Mouse (Mus musculus): ENCODE measurements around the gene Zc3h7a.

Zc3h7a gene

GRCm38 (mm10) chr16:11143706-11144483, 32.3 kb downstream of the Zc3h7a start:
- DNase-seq (ENCODE audit: low spot score) = peak; percentile 100

- peak; percentile 98 for DNase-seq (ENCODE audit: low spot score)
Measured at GRCm38 (mm10) chr16:11134348-11135344, 41.5 kb downstream of the Zc3h7a start, which contains the start of gene Txndc11. Gene Txndc11 (minus strand): TSS chr16:11134650.

GRCm38 (mm10) chr16:11133476-11134347, 42.5 kb downstream of the Zc3h7a start:
- DNase-seq (ENCODE audit: low spot score) = no peak

GRCm38 (mm10) chr16:11132839-11133238, 43.4 kb downstream of the Zc3h7a start:
- DNase-seq (ENCODE audit: low spot score) = no peak

GRCm38 (mm10) chr16:11128301-11128700, 47.9 kb downstream of the Zc3h7a start:
- DNase-seq (ENCODE audit: low spot score) = no peak

- no peak for DNase-seq (ENCODE audit: low spot score)
Measured at GRCm38 (mm10) chr16:11125371-11125770, 50.8 kb downstream of the Zc3h7a start.

- no peak for DNase-seq (ENCODE audit: low spot score)
Measured at GRCm38 (mm10) chr16:11124110-11124509, 52.1 kb downstream of the Zc3h7a start.

- DNase-seq (ENCODE audit: low spot score) = no peak
Measured at GRCm38 (mm10) chr16:11122625-11123024, 53.6 kb downstream of the Zc3h7a start.

GRCm38 (mm10) chr16:11109198-11109740, 66.9 kb downstream of the Zc3h7a start:
- DNase-seq (ENCODE audit: low spot score) = peak; percentile 13

- no peak for DNase-seq (ENCODE audit: low spot score)
Measured at GRCm38 (mm10) chr16:11104905-11105304, 71.3 kb downstream of the Zc3h7a start.

GRCm38 (mm10) chr16:11097301-11097700, 78.9 kb downstream of the Zc3h7a start:
- DNase-seq (ENCODE audit: low spot score) = no peak

GRCm38 (mm10) chr16:11093717-11094386, 82.3 kb downstream of the Zc3h7a start:
- DNase-seq (ENCODE audit: low spot score) = no peak

- no peak for DNase-seq (ENCODE audit: low spot score)
Measured at GRCm38 (mm10) chr16:11092523-11092922, 83.7 kb downstream of the Zc3h7a start.

GRCm38 (mm10) chr16:11092061-11092460, 84.1 kb downstream of the Zc3h7a start:
- DNase-seq (ENCODE audit: low spot score) = no peak

- no peak for DNase-seq (ENCODE audit: low spot score)
Measured at GRCm38 (mm10) chr16:11090836-11091570, 85.2 kb downstream of the Zc3h7a start.

- DNase-seq (ENCODE audit: low spot score) = no peak
Measured at GRCm38 (mm10) chr16:11086856-11087588, 89.2 kb downstream of the Zc3h7a start.

Data from ovary, postnatal 14 days (tissue).